Mouse (Mus musculus) lung, embryonic 14.5 days (tissue): ENCODE data around the gene Hist1h2ab. TPM values are rescaled to one million over a fixed set of nuclear protein-coding genes. Genes with fewer than 3 reads are reported as not detected.

Experiments used
- ATAC-seq: fragments of 200-750 bp; cut with Nextera tagmentation; 2 replicates; pipeline ENCODE4 v1.8.0; 2017; ENCODE audit warnings: mild to moderate bottlenecking, moderate TSS enrichment, moderate library complexity; ENCODE audit not compliant: insufficient read depth
- DNase-seq: peaks from one replicate; pipeline ENCODE4 v3.0.0-alpha.2; 2015
- H3K27ac ChIP-seq: fragments of 300-500 bp; sonication (generic); 2 replicates; pipeline ENCODE4 v1.5.1; 2014; ENCODE audit warnings: low read depth, mild to moderate bottlenecking, moderate library complexity
- H3K27me3 ChIP-seq: fragments of 300-500 bp; sonication (generic); 2 replicates; pipeline ENCODE4 v1.6.1; 2014; ENCODE audit warnings: low read length, control low read depth; ENCODE audit not compliant: insufficient read depth
- H3K36me3 ChIP-seq: fragments of 300-500 bp; sonication (generic); 2 replicates; pipeline ENCODE4 v1.6.1; 2014; ENCODE audit warnings: control low read depth; ENCODE audit not compliant: insufficient read depth
- H3K4me1 ChIP-seq: fragments of 300-500 bp; sonication (generic); 2 replicates; pipeline ENCODE4 v1.6.1; 2014; ENCODE audit warnings: antibody characterized with exemption, control low read depth; ENCODE audit not compliant: insufficient read depth
- H3K4me2 ChIP-seq: fragments of 300-500 bp; sonication (generic); 2 replicates; pipeline ENCODE4 v1.6.1; 2014; ENCODE audit warnings: mild to moderate bottlenecking
- H3K4me3 ChIP-seq: fragments of 300-500 bp; sonication (generic); 2 replicates; pipeline ENCODE4 v1.5.1; 2014; ENCODE audit warnings: low read depth, low read length
- H3K9ac ChIP-seq: fragments of 300-500 bp; sonication (generic); 2 replicates; pipeline ENCODE4 v1.6.1; 2014
- H3K9me3 ChIP-seq: fragments of 300-500 bp; sonication (generic); 2 replicates; pipeline ENCODE4 v1.6.1; 2016; ENCODE audit warnings: low read depth, low read length, control low read depth
- CTCF ChIP-seq: IDR thresholded peaks from 2 replicates; pipeline ENCODE4 v1.5.1; 2016; ENCODE audit warnings: antibody characterized with exemption, low read depth
- WGBS: fragments of 180-500 bp; shearing (Covaris S2); extraction: QIAGEN DNeasy Blood & Tissue Kit; methylation state at CpG from one replicate; pipeline ENCODE4 v1.1.7; 2014; 5-methylcytosine and 5-hydroxymethylcytosine counted together
- polyA plus RNA-seq: library from polyadenylated mRNA; unstranded; fragments of >200 nt; fragmentation: Nextera tagmentation; extraction: Ambion mirVana; gene quantifications from 2 replicates; pipeline ENCODE4 v1.2.1, GENCODE M21; 2014

The Hist1h2ab gene
- polyA plus RNA-seq, 1 experiment from 2014 or later = 71.5 TPM

GRCm38 (mm10) chr13:23738041-23738440, 12.9 kb upstream of the Hist1h2ab start:
- H3K27ac ChIP-seq = peak overlapping the region; percentile 100
- ATAC-seq (no peak), DNase-seq (peak; percentile 51)
- no peak for TF ChIP-seq CTCF
- no peaks in the 10 kb centered on the region for H3K9me3 ChIP-seq
- peak overlapping the region; percentile 94 for H3K9ac ChIP-seq
- H3K4me2 ChIP-seq = peak overlapping the region; percentile 90
- no peaks in the 10 kb centered on the region for H3K36me3 ChIP-seq
- peak overlapping the region; percentile 63 for H3K4me3 ChIP-seq
- WGBS = 23% methylated on average over 4 of the region's 4 CpGs
- H3K27me3 ChIP-seq = no peaks in the 10 kb centered on the region
- H3K4me1 ChIP-seq = 0 out of 2 replicates have a peak, but pooled peaks cover 5% of the 10 kb centered on the region

- Histone ChIP-seq H3K4me2 (peak within 1 kb of the TSS; percentile 90), H3K4me1 (0 out of 2 replicates have a peak, but pooled peaks cover 5% of the 10 kb centered on the region), H3K4me3 (peak within 1 kb of the TSS; percentile 63), H3K9ac (peak within 1 kb of the TSS; percentile 94), H3K9me3 (no peaks in the 10 kb centered on the region), H3K36me3 (no peaks in the 10 kb centered on the region), H3K27ac (peak within 1 kb of the TSS; percentile 100), H3K27me3 (no peaks in the 10 kb centered on the region)
- ATAC-seq (peak; percentile 94), DNase-seq (peak; percentile 97)
- WGBS = under 1% methylated on average over 30 of the region's 38 CpGs
- peak; percentile 29; the same call in 1 of the 2 replicates for TF ChIP-seq CTCF
Observed at GRCm38 (mm10) chr13:23738677-23739068, 12.3 kb upstream of the Hist1h2ab start, which contains the start of gene Hist1h1c. Hist1h1c (plus strand) TSS chr13:23738808.

- ATAC-seq (peak; percentile 88), DNase-seq (peak; percentile 96)
- Histone ChIP-seq H3K9me3 (no peaks in the 10 kb centered on the region), H3K27me3 (no peaks in the 10 kb centered on the region), H3K4me2 (peak overlapping the region; percentile 90), H3K36me3 (no peaks in the 10 kb centered on the region), H3K27ac (peak overlapping the region; percentile 100), H3K9ac (peak overlapping the region; percentile 94), H3K4me1 (0 out of 2 replicates have a peak, but pooled peaks cover 5% of the 10 kb centered on the region), H3K4me3 (peak overlapping the region; percentile 63)
- under 1% methylated on average over 38 of the region's 39 CpGs for whole genome bisulfite sequencing
- no peak for TF ChIP-seq CTCF
Observed at GRCm38 (mm10) chr13:23739069-23739921, 11.6 kb upstream of the Hist1h2ab start.

GRCm38 (mm10) chr13:23739922-23740252, 11.0 kb upstream of the Hist1h2ab start:
- H3K9me3 ChIP-seq = no peaks in the 10 kb centered on the region
- no peaks in the 10 kb centered on the region for H3K27me3 ChIP-seq
- H3K4me1 ChIP-seq = 0 out of 2 replicates have a peak, but pooled peaks cover 5% of the 10 kb centered on the region
- no peaks in the 10 kb centered on the region for H3K36me3 ChIP-seq
- peak overlapping the region; percentile 63 for H3K4me3 ChIP-seq
- 0% methylated on average over 14 of the region's 14 CpGs for WGBS
- ATAC-seq = no peak
- no peak for TF ChIP-seq CTCF
- peak overlapping the region; percentile 90 for H3K4me2 ChIP-seq
- H3K27ac ChIP-seq = peak overlapping the region; percentile 100
- no peak for DNase-seq
- peak overlapping the region; percentile 94 for H3K9ac ChIP-seq

GRCm38 (mm10) chr13:23740256-23740840, 10.6 kb upstream of the Hist1h2ab start:
- H3K4me2 ChIP-seq = peak overlapping the region; percentile 90
- peak overlapping the region; percentile 94 for H3K9ac ChIP-seq
- DNase-seq = peak; percentile 48
- no peaks in the 10 kb centered on the region for H3K9me3 ChIP-seq
- 0 out of 2 replicates have a peak, but pooled peaks cover 5% of the 10 kb centered on the region for H3K4me1 ChIP-seq
- no peak for ATAC-seq
- no peaks in the 10 kb centered on the region for H3K36me3 ChIP-seq
- TF ChIP-seq CTCF = no peak
- no peaks in the 10 kb centered on the region for H3K27me3 ChIP-seq
- peak overlapping the region; percentile 63 for H3K4me3 ChIP-seq
- WGBS = 19% methylated on average over 13 of the region's 13 CpGs
- H3K27ac ChIP-seq = peak overlapping the region; percentile 100

GRCm38 (mm10) chr13:23740910-23741309, 10.0 kb upstream of the Hist1h2ab start:
- WGBS = 45% methylated on average over 5 of the region's 5 CpGs
- peak overlapping the region; percentile 90 for H3K4me2 ChIP-seq
- no peaks in the 10 kb centered on the region for H3K36me3 ChIP-seq
- DNase-seq = peak; percentile 26
- peak overlapping the region; percentile 63; the same call in 1 of the 2 replicates for H3K4me3 ChIP-seq
- no peak for ATAC-seq
- peak overlapping the region; percentile 100 for H3K27ac ChIP-seq
- peak overlapping the region; percentile 94 for H3K9ac ChIP-seq
- no peaks in the 10 kb centered on the region for H3K9me3 ChIP-seq
- H3K27me3 ChIP-seq = no peaks in the 10 kb centered on the region
- TF ChIP-seq CTCF = no peak
- H3K4me1 ChIP-seq = 0 out of 2 replicates have a peak, but pooled peaks cover 5% of the 10 kb centered on the region

GRCm38 (mm10) chr13:23742007-23742406, 8.9 kb upstream of the Hist1h2ab start:
- no peaks in the 10 kb centered on the region for H3K36me3 ChIP-seq
- TF ChIP-seq CTCF = no peak

More at GRCm38 (mm10) chr13:23742007-23742406, 8.9 kb upstream of the Hist1h2ab start:
- no peaks in the 10 kb centered on the region for H3K27me3 ChIP-seq
- no peak overlapping the region for H3K9ac ChIP-seq
- H3K4me3 ChIP-seq = no peak overlapping the region
- ATAC-seq = no peak
- no peak for DNase-seq
- H3K9me3 ChIP-seq = no peaks in the 10 kb centered on the region
- no peak overlapping the region for H3K4me2 ChIP-seq
- 0 out of 2 replicates have a peak, but pooled peaks cover 5% of the 10 kb centered on the region for H3K4me1 ChIP-seq
- no peak overlapping the region for H3K27ac ChIP-seq
